Mouse (Mus musculus): Measurements from ENCODE around the gene Ccdc61.

GRCm38 (mm10) chr7:18942376-18942775, 32.2 kb upstream of the Ccdc61 start:
- TF ChIP-seq CTCF (IDR thresholded peaks at IDR 0.05): no peak
- TF ChIP-seq POLR2A (IDR thresholded peaks at IDR 0.05; ENCODE audit: insufficient read depth, low read depth, low read length): no peak
